Mouse (Mus musculus): ENCODE measurements around the gene Rassf2. TPM values are rescaled to one million over a fixed set of nuclear protein-coding genes. Genes with fewer than 3 reads are reported as not detected.

Rassf2 gene
- 7.4 TPM for polyA plus RNA-seq (2014; fragmentation: Illumina TruSeq; extraction: RNeasy Lipid Tissue Mini Kit (QIAGEN cat#74804); ENCODE audit: low read depth, low replicate concordance)

GRCm38 (mm10) chr2:132029646-132030417 is at the start of gene Rassf2:
Rassf2 (minus strand) TSS chr2:132030258.

GRCm38 (mm10) chr2:131950598-131951095 is 79.4 kb downstream of the Rassf2 start, which contains the start of gene Prnd:
Prnd (plus strand) TSS chr2:131950861.

Other genes with a start within 250 kb of the Rassf2 start
- gene Erv3, start 170.5 kb downstream of the Rassf2 start, polyA plus RNA-seq (2014; fragmentation: Illumina TruSeq; extraction: RNeasy Lipid Tissue Mini Kit (QIAGEN cat#74804); ENCODE audit: low read depth, low replicate concordance): 0.67 TPM
- 25.6 TPM for gene Prnp, start 120.3 kb downstream of the Rassf2 start, polyA plus RNA-seq (2014; fragmentation: Illumina TruSeq; extraction: RNeasy Lipid Tissue Mini Kit (QIAGEN cat#74804); ENCODE audit: low read depth, low replicate concordance)
- not detected for gene Prn, start 120.3 kb downstream of the Rassf2 start, polyA plus RNA-seq (2014; fragmentation: Illumina TruSeq; extraction: RNeasy Lipid Tissue Mini Kit (QIAGEN cat#74804); ENCODE audit: low read depth, low replicate concordance)
- gene Prnd, start 79.4 kb downstream of the Rassf2 start, polyA plus RNA-seq (2014; fragmentation: Illumina TruSeq; extraction: RNeasy Lipid Tissue Mini Kit (QIAGEN cat#74804); ENCODE audit: low read depth, low replicate concordance): 95.8 TPM
- gene Slc23a2, start 114.8 kb upstream of the Rassf2 start, polyA plus RNA-seq (2014; fragmentation: Illumina TruSeq; extraction: RNeasy Lipid Tissue Mini Kit (QIAGEN cat#74804); ENCODE audit: low read depth, low replicate concordance): 3.1 TPM
- 81.7 TPM for gene Tmem230, start 217.5 kb upstream of the Rassf2 start, polyA plus RNA-seq (2014; fragmentation: Illumina TruSeq; extraction: RNeasy Lipid Tissue Mini Kit (QIAGEN cat#74804); ENCODE audit: low read depth, low replicate concordance)
- 297 TPM for gene Pcna, start 223.1 kb upstream of the Rassf2 start, polyA plus RNA-seq (2014; fragmentation: Illumina TruSeq; extraction: RNeasy Lipid Tissue Mini Kit (QIAGEN cat#74804); ENCODE audit: low read depth, low replicate concordance)
- gene Cds2, start 232.9 kb upstream of the Rassf2 start, polyA plus RNA-seq (2014; fragmentation: Illumina TruSeq; extraction: RNeasy Lipid Tissue Mini Kit (QIAGEN cat#74804); ENCODE audit: low read depth, low replicate concordance): 9.6 TPM